Mouse (Mus musculus) adrenal gland, postnatal 14 days (tissue): ENCODE results near the gene Rabgap1. TPM values are rescaled to one million over a fixed set of nuclear protein-coding genes. Genes with fewer than 3 reads are reported as not detected.
"Not testable (repeated sequence)": the region's sequence is repeated elsewhere in the genome, so short reads cannot be mapped to it uniquely, and the experiment has no call there.

Experiments
- DNase-seq: peaks from one replicate; pipeline ENCODE4 v3.0.0; 2021; ENCODE audit warnings: mixed read lengths
- long read RNA-seq, 2 experiments: library from polyadenylated mRNA; stranded (forward); transcript quantifications; one replicate each; pipeline ENCODE4 v2.0.0; 2021
- total RNA-seq: library from RNA; stranded (reverse); gene quantifications from 2 replicates; pipeline ENCODE4 v1.2.3, GENCODE M21; 2021

Rabgap1 gene
- 60.4 and 61.6 TPM in 2 replicates for total RNA-seq
- long read RNA-seq, experiment 1, full-length matches to known transcripts: 12 of 26 reads
- long read RNA-seq, experiment 1, partial matches to known transcripts: 8 of 26 reads
- long read RNA-seq, experiment 1, other reads (novel, unspliced or antisense): 6 of 26 reads
- long read RNA-seq, experiment 2, full-length matches to known transcripts: 14 of 29 reads
- long read RNA-seq, experiment 2, partial matches to known transcripts: 4 of 29 reads
- long read RNA-seq, experiment 2, other reads (novel, unspliced or antisense): 11 of 29 reads

- peak; percentile 99 for DNase-seq
These were observed at the start of gene Rabgap1, which contains the start of the genes Zbtb26 and Zbtb6 for GRCm38 (mm10) chr2:37442611-37443591. TSS of gene Rabgap1 (plus strand) at chr2:37443279. TSS of gene Zbtb26 (minus strand) at chr2:37443135. TSS of gene Zbtb6 (minus strand) at chr2:37443171.

- no peak for DNase-seq
These were observed 47.5 kb upstream of the Rabgap1 start for GRCm38 (mm10) chr2:37395539-37395938.

GRCm38 (mm10) chr2:37421903-37422302 lies 21.2 kb upstream of the Rabgap1 start:
- DNase-seq: no peak

GRCm38 (mm10) chr2:37422306-37423304 lies 20.5 kb upstream of the Rabgap1 start, which contains the start of gene Rc3h2:
TSS of gene Rc3h2 (minus strand) at chr2:37422903.
- DNase-seq: peak; percentile 97

GRCm38 (mm10) chr2:37423671-37424070 lies 19.4 kb upstream of the Rabgap1 start:
- DNase-seq: no peak

- DNase-seq: peak; percentile 91
These were observed 12.2 kb upstream of the Rabgap1 start for GRCm38 (mm10) chr2:37430593-37431464.

- peak; percentile 22 for DNase-seq
These were observed 11.5 kb upstream of the Rabgap1 start for GRCm38 (mm10) chr2:37431609-37432008.

- peak; percentile 98 for DNase-seq
These were observed 8.7 kb downstream of the Rabgap1 start for GRCm38 (mm10) chr2:37451667-37452375.

- no peak for DNase-seq
These were observed 9.3 kb downstream of the Rabgap1 start for GRCm38 (mm10) chr2:37452376-37452760.

GRCm38 (mm10) chr2:37460707-37461106 lies 17.6 kb downstream of the Rabgap1 start:
- no peak for DNase-seq

GRCm38 (mm10) chr2:37466266-37466665 lies 23.2 kb downstream of the Rabgap1 start:
- no peak for DNase-seq

- no peak for DNase-seq
These were observed 36.5 kb downstream of the Rabgap1 start for GRCm38 (mm10) chr2:37479559-37479958.

GRCm38 (mm10) chr2:37480039-37480438 lies 37.0 kb downstream of the Rabgap1 start:
- DNase-seq: no peak

GRCm38 (mm10) chr2:37484165-37484564 lies 41.1 kb downstream of the Rabgap1 start:
- DNase-seq: no peak

GRCm38 (mm10) chr2:37485370-37485769 lies 42.3 kb downstream of the Rabgap1 start:
- peak; percentile 39 for DNase-seq

- DNase-seq: no peak
These were observed 43.3 kb downstream of the Rabgap1 start for GRCm38 (mm10) chr2:37486408-37486807.

GRCm38 (mm10) chr2:37488956-37489355 lies 45.9 kb downstream of the Rabgap1 start:
- DNase-seq: no peak

GRCm38 (mm10) chr2:37497321-37497720 lies 54.2 kb downstream of the Rabgap1 start:
- DNase-seq: no peak

GRCm38 (mm10) chr2:37505856-37506255 lies 62.8 kb downstream of the Rabgap1 start:
- not testable (repeated sequence) for DNase-seq
